Mouse (Mus musculus) kidney, postnatal 0 days (tissue): ENCODE measurements around the gene Ccl26. TPM values are rescaled to one million over a fixed set of nuclear protein-coding genes. Genes with fewer than 3 reads are reported as not detected.

ENCODE experiments used
- ATAC-seq: fragments of 200-750 bp; cut with Nextera tagmentation; replicated peaks from 2 replicates; pipeline ENCODE4 v1.8.0; 2017; ENCODE audit warnings: low read depth, moderate number of reproducible peaks, moderate TSS enrichment, moderate library complexity; ENCODE audit not compliant: low FRiP score
- DNase-seq: peaks from one replicate; pipeline ENCODE4 v3.0.0-alpha.2; 2016; ENCODE audit warnings: low spot score
- H3K27ac ChIP-seq: fragments of 300-500 bp; sonication (generic); 2 replicates; pipeline ENCODE4 v1.5.1; 2014; ENCODE audit warnings: mild to moderate bottlenecking
- H3K27me3 ChIP-seq: fragments of 300-500 bp; sonication (generic); 2 replicates; pipeline ENCODE4 v1.6.1; 2014; ENCODE audit warnings: low read length, mixed read lengths; ENCODE audit not compliant: insufficient read depth
- H3K36me3 ChIP-seq: fragments of 300-500 bp; sonication (generic); 2 replicates; pipeline ENCODE4 v1.6.1; 2014; ENCODE audit warnings: low read length, mixed read lengths; ENCODE audit not compliant: insufficient read depth
- H3K4me1 ChIP-seq: fragments of 300-500 bp; sonication (generic); replicated peaks from 2 replicates; pipeline ENCODE4 v1.6.1; 2014; ENCODE audit warnings: antibody characterized with exemption, low read length, mixed read lengths; ENCODE audit not compliant: insufficient read depth
- H3K4me2 ChIP-seq: fragments of 300-500 bp; sonication (generic); 2 replicates; pipeline ENCODE4 v1.6.1; 2014; ENCODE audit warnings: mild to moderate bottlenecking, low read length, moderate library complexity, mixed read lengths
- H3K4me3 ChIP-seq: fragments of 300-500 bp; sonication (generic); replicated peaks from 2 replicates; pipeline ENCODE4 v1.5.1; 2014; ENCODE audit warnings: low read depth, low read length
- H3K9ac ChIP-seq: fragments of 300-500 bp; sonication (generic); 2 replicates; pipeline ENCODE4 v1.6.1; 2014; ENCODE audit warnings: low read depth, low read length
- H3K9me3 ChIP-seq: fragments of 300-500 bp; sonication (generic); replicated peaks from 2 replicates; pipeline ENCODE4 v1.6.1; 2016; ENCODE audit warnings: low read length, inconsistent platforms, mixed read lengths
- CTCF ChIP-seq: IDR thresholded peaks from 2 replicates; pipeline ENCODE4 v1.5.1; 2016; ENCODE audit warnings: antibody characterized with exemption, low read depth, mild to moderate bottlenecking, moderate library complexity
- WGBS: fragments of 180-500 bp; shearing (Covaris S2); extraction: QIAGEN DNeasy Blood & Tissue Kit; methylation state at CpG from one replicate; pipeline ENCODE4 v1.1.7; 2014; 5-methylcytosine and 5-hydroxymethylcytosine counted together
- polyA plus RNA-seq: library from polyadenylated mRNA; unstranded; fragments of >200 nt; fragmentation: Nextera tagmentation; extraction: Ambion mirVana; gene quantifications from 2 replicates; pipeline ENCODE4 v1.2.1, GENCODE M21; 2015

Gene Ccl26
- polyA plus RNA-seq, 1 experiment from 2014 or later: not detected

GRCm38 (mm10) chr5:135522111-135522722, 41.2 kb downstream of the Ccl26 start:
- peaks cover 9% of the 10 kb centered on the region; the same call in 1 of the 2 replicates for H3K4me1 ChIP-seq
- H3K27me3 ChIP-seq: no peaks in the 10 kb centered on the region
- ATAC-seq (no peak), DNase-seq (no peak)
- no peak overlapping the region for H3K4me3 ChIP-seq
- H3K9me3 ChIP-seq: no peaks in the 10 kb centered on the region
- H3K4me2 ChIP-seq: no peak overlapping the region
- TF ChIP-seq CTCF: no peak
- H3K27ac ChIP-seq: no peak overlapping the region
- H3K36me3 ChIP-seq: no peaks in the 10 kb centered on the region
- WGBS: 49% methylated on average over 9 of the region's 9 CpGs
- no peak overlapping the region for H3K9ac ChIP-seq

- Histone ChIP-seq H3K27ac (no peak overlapping the region), H3K4me2 (no peak overlapping the region), H3K4me1 (0 out of 2 replicates have a peak, but pooled peaks cover 3% of the 10 kb centered on the region), H3K36me3 (no peaks in the 10 kb centered on the region), H3K27me3 (no peaks in the 10 kb centered on the region), H3K9ac (no peak overlapping the region), H3K9me3 (no peaks in the 10 kb centered on the region), H3K4me3 (no peak overlapping the region)
- ATAC-seq (no peak), DNase-seq (no peak)
- no peak for TF ChIP-seq CTCF
- 91% methylated on average over 5 of the region's 5 CpGs for WGBS
Measured at GRCm38 (mm10) chr5:135517348-135517883, 46.0 kb downstream of the Ccl26 start.

GRCm38 (mm10) chr5:135513131-135513530, 50.2 kb downstream of the Ccl26 start:
- no peaks in the 10 kb centered on the region for H3K4me1 ChIP-seq
- TF ChIP-seq CTCF: no peak
- H3K9ac ChIP-seq: no peak overlapping the region
- 51% methylated on average over 4 of the region's 4 CpGs for WGBS
- no peaks in the 10 kb centered on the region for H3K36me3 ChIP-seq
- no peak overlapping the region for H3K4me3 ChIP-seq
- no peaks in the 10 kb centered on the region for H3K27me3 ChIP-seq
- DNase-seq (no peak), ATAC-seq (no peak)
- no peak overlapping the region for H3K4me2 ChIP-seq
- H3K27ac ChIP-seq: no peak overlapping the region
- H3K9me3 ChIP-seq: no peaks in the 10 kb centered on the region

GRCm38 (mm10) chr5:135511105-135511504, 52.3 kb downstream of the Ccl26 start:
- H3K4me2 ChIP-seq: no peak overlapping the region
- H3K27ac ChIP-seq: no peak overlapping the region
- H3K4me3 ChIP-seq: no peak overlapping the region
- H3K9ac ChIP-seq: no peak overlapping the region
- no peaks in the 10 kb centered on the region for H3K27me3 ChIP-seq
- DNase-seq (no peak), ATAC-seq (no peak)
- H3K9me3 ChIP-seq: no peaks in the 10 kb centered on the region
- peaks cover 13% of the 10 kb centered on the region; the same call in 1 of the 2 replicates for H3K4me1 ChIP-seq
- 63% methylated on average over 5 of the region's 5 CpGs for WGBS
- TF ChIP-seq CTCF: peak; percentile 44
- no peaks in the 10 kb centered on the region for H3K36me3 ChIP-seq

Other genes starting within 250 kb of the Ccl26 start
- gene Fkbp6, start 213.5 kb downstream of the Ccl26 start, polyA plus RNA-seq: not detected in 2 replicates
- gene Trim50, start 210.3 kb downstream of the Ccl26 start, polyA plus RNA-seq: not detected in 2 replicates
- 22.7 and 23.8 TPM in 2 replicates for gene Nsun5, start 193.6 kb downstream of the Ccl26 start, polyA plus RNA-seq
- 8.1 and 8.9 TPM in 2 replicates for gene Pom121, start 169.0 kb downstream of the Ccl26 start, polyA plus RNA-seq
- gene Hip1, start 18.4 kb downstream of the Ccl26 start, polyA plus RNA-seq: 23.0 TPM in 2 replicates
- gene Ccl24, start 9.5 kb upstream of the Ccl26 start, polyA plus RNA-seq: 0.89 and 1.1 TPM in 2 replicates
- 54.2 and 55.9 TPM in 2 replicates for gene Rhbdd2, start 69.0 kb upstream of the Ccl26 start, polyA plus RNA-seq
- gene Por, start 106.5 kb upstream of the Ccl26 start, polyA plus RNA-seq: 86.4 and 92.2 TPM in 2 replicates
- 80.1 and 81.7 TPM in 2 replicates for gene Tmem120a, start 180.9 kb upstream of the Ccl26 start, polyA plus RNA-seq
- 0.53 and 0.54 TPM in 2 replicates for gene Styxl1, start 214.8 kb upstream of the Ccl26 start, polyA plus RNA-seq
- gene Mdh2, start 214.9 kb upstream of the Ccl26 start, polyA plus RNA-seq: 752 and 801 TPM in 2 replicates
- 0.13 and 0.16 TPM in 2 replicates for gene Srrm3, start 243.3 kb upstream of the Ccl26 start, polyA plus RNA-seq